9 mouse cellular contexts compared by ENCODE assay signal in the genomic region with DNA sequence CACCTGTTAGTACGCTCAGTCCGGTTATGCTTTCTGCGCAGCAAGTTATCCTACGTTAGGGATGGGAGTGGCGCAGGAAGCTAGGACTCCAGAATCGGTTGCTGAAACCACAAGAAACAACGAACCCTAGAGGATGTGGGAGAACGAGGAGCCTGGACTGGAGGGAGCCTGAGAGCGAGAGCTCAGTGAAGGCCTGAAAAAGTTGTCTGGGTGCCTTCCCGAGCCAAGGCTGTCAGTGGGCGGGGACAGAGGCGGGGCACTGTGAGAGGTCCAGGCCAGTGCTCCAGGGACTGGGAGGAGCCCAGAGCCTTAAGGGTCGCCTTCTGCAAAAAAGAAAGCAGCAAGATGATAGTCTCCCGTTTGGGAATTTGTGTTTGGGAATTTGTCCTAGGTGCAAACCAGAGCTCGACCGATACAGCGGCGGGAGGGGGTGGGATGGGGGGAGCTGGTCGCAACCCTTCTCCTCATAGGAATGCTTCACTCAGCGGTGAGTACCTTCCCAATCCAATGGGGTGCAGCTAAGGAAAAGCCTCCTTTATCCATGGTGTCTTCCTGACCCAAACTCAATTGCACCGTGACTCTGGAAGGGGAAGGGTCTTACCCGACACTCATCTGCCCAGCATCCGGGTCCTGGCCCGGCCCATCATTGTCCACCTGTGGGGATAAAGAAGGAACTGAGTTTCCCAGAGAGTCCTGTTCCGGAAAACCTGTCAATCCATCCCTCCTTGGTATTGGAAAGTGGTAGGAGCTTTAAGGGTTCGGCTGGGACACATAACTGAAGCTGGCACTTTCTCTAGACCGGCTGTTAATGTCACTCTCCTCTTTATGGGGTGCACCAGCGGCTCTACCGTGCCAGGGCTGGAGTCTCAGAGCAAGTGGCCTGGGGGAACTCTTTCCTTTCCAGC.
DNase-seq lines count a peak whose midpoint lies in the region; ATAC-seq and TF ChIP-seq lines count a peak whose summit lies in the region.
"Had no signal": no experiment of that assay in that cellular context is flagged by ENCODE, and none has a peak within 500 bp of the region (broad histone marks: within the 10 kb centered on the region; RNA-seq: fewer than 3 reads in every experiment).

No protein-coding gene starts in this region.

- no peak overlapping the region for H3K9ac ChIP-seq in ES-Bruce4 (ENCODE audit: low read depth, poor library complexity, severe bottlenecking)
- no peak overlapping the region for H3K9ac ChIP-seq in intestine, embryonic 15.5 days
- no peak overlapping the region for H3K9ac ChIP-seq in liver, embryonic 15.5 days
- H3K9ac ChIP-seq in neural tube, embryonic 15.5 days (replicated peaks) = peak overlapping the region; percentile 41; the same call in 1 of the 2 replicates

- H3K9me3 ChIP-seq in ES-Bruce4 (replicated peaks; ENCODE audit: control insufficient read depth, insufficient read depth, low read length, poor library complexity, severe bottlenecking) = 0 out of 2 replicates have a peak, but pooled peaks cover 2% of the 10 kb centered on the region
- H3K9me3 ChIP-seq in intestine, embryonic 15.5 days = no peaks in the 10 kb centered on the region
- H3K9me3 ChIP-seq in liver, embryonic 15.5 days (replicated peaks) = no peaks in the 10 kb centered on the region
- H3K9me3 ChIP-seq in neural tube, embryonic 15.5 days (replicated peaks) = no peaks in the 10 kb centered on the region

- no peak for TF ChIP-seq POLR2A in ES-Bruce4 (IDR thresholded peaks at IDR 0.05; ENCODE audit: insufficient read depth, low read length)

- peak; percentile 50 for DNase-seq in brain, adult 2 months (ENCODE audit: low read depth, low spot score)
- DNase-seq in gastrocnemius, postnatal 36 days = peak; percentile 25 to 31
- DNase-seq in adipocyte (ENCODE audit: low spot score) = no peak
- no peak for DNase-seq in MN1 (ENCODE audit: low spot score)

- TF ChIP-seq EP300 in ES-Bruce4 (IDR thresholded peaks at IDR 0.05; ENCODE audit: insufficient read depth, low read depth, low read length) = no peak

- ATAC-seq in intestine, embryonic 15.5 days = peak; percentile 85
- ATAC-seq in liver, embryonic 15.5 days (ENCODE audit: insufficient read depth) = no peak
- no peak for ATAC-seq in neural tube, embryonic 15.5 days (ENCODE audit: low FRiP score)
- ATAC-seq: Patski had no signal

- intact Hi-C loops in gastrocnemius, postnatal 36 days (cut with DNase I) = no loop called here

- H3K27me3 ChIP-seq in ES-Bruce4 (ENCODE audit: control insufficient read depth, insufficient read depth, low read length, poor library complexity, severe bottlenecking) = no peaks in the 10 kb centered on the region
- 0 out of 2 replicates have a peak, but pooled peaks cover 3% of the 10 kb centered on the region for H3K27me3 ChIP-seq in intestine, embryonic 15.5 days (replicated peaks)
- no peaks in the 10 kb centered on the region for H3K27me3 ChIP-seq in liver, embryonic 15.5 days
- peaks cover 23% of the 10 kb centered on the region for H3K27me3 ChIP-seq in neural tube, embryonic 15.5 days (replicated peaks)
- H3K27me3 ChIP-seq: Patski had no signal

- no peaks in the 10 kb centered on the region for H3K4me1 ChIP-seq in ES-Bruce4 (ENCODE audit: control insufficient read depth, insufficient read depth, low read length)
- H3K4me1 ChIP-seq in intestine, embryonic 15.5 days (replicated peaks) = peaks cover 3% of the 10 kb centered on the region; the same call in 1 of the 2 replicates
- H3K4me1 ChIP-seq in liver, embryonic 15.5 days (replicated peaks) = no peaks in the 10 kb centered on the region
- peaks cover 15% of the 10 kb centered on the region for H3K4me1 ChIP-seq in neural tube, embryonic 15.5 days

- TF ChIP-seq CTCF in ES-Bruce4 (IDR thresholded peaks at IDR 0.05; ENCODE audit: low read depth, low read length) = no peak

- 6% methylated on average over 29 of the region's 29 CpGs for WGBS in intestine, embryonic 15.5 days
- WGBS in liver, embryonic 15.5 days (ENCODE audit: insufficient replicate concordance) = 7% methylated on average over 29 of the region's 29 CpGs
- WGBS in neural tube, embryonic 15.5 days = 4% methylated on average over 29 of the region's 29 CpGs

- peak overlapping the region; percentile 61 for H3K4me3 ChIP-seq in ES-Bruce4 (ENCODE audit: low read depth, low read length)
- peak overlapping the region; percentile 33 for H3K4me3 ChIP-seq in intestine, embryonic 15.5 days (replicated peaks)
- H3K4me3 ChIP-seq in liver, embryonic 15.5 days (replicated peaks) = no peak overlapping the region
- peak overlapping the region; percentile 34 for H3K4me3 ChIP-seq in neural tube, embryonic 15.5 days (replicated peaks)

- H3K27ac ChIP-seq in ES-Bruce4 (ENCODE audit: insufficient read depth, low read length) = no peak overlapping the region
- no peak overlapping the region for H3K27ac ChIP-seq in intestine, embryonic 15.5 days
- no peak overlapping the region for H3K27ac ChIP-seq in liver, embryonic 15.5 days (replicated peaks)
- H3K27ac ChIP-seq in neural tube, embryonic 15.5 days (replicated peaks) = no peak overlapping the region

- H3K4me2 ChIP-seq in intestine, embryonic 15.5 days (replicated peaks) = peak overlapping the region; percentile 70
- peak overlapping the region; percentile 25 for H3K4me2 ChIP-seq in liver, embryonic 15.5 days
- H3K4me2 ChIP-seq in neural tube, embryonic 15.5 days = peak overlapping the region; percentile 59

- no peaks in the 10 kb centered on the region for H3K36me3 ChIP-seq in ES-Bruce4 (ENCODE audit: control insufficient read depth, insufficient read depth, low read length, poor library complexity, severe bottlenecking)
- H3K36me3 ChIP-seq in intestine, embryonic 15.5 days = no peaks in the 10 kb centered on the region
- no peaks in the 10 kb centered on the region for H3K36me3 ChIP-seq in liver, embryonic 15.5 days (replicated peaks)
- H3K36me3 ChIP-seq in neural tube, embryonic 15.5 days = no peaks in the 10 kb centered on the region

Comparison
In these comparisons a context has a peak if more than half of its experiments do, and no peak if none do; other contexts are left out.
1. DNase-seq: peak in brain, adult 2 months (single experiment) and gastrocnemius, postnatal 36 days (2 of 2); none in adipocyte (single experiment) and MN1 (single experiment).
2. Peak in every context shown above with its lines, with median percentiles within 50 percentile points of each other: H3K4me2 ChIP-seq.